Mouse (Mus musculus) ES-E14 (cell line): ENCODE measurements around the gene Zmiz1.

Source experiments
- CHD2 ChIP-seq: IDR thresholded peaks from 2 replicates; pipeline ENCODE4 v1.6.1; 2014; ENCODE audit warnings: mild to moderate bottlenecking, low read depth, low read length, inconsistent platforms
- ZC3H11A ChIP-seq: IDR thresholded peaks from 2 replicates; pipeline ENCODE4 v1.6.1; 2012; ENCODE audit warnings: low read depth, mild to moderate bottlenecking, inconsistent platforms, low read length, borderline replicate concordance
- ZNF384 ChIP-seq: IDR thresholded peaks from 2 replicates; pipeline ENCODE4 v1.6.1; 2012; ENCODE audit warnings: low read depth, low read length, inconsistent platforms

GRCm38 (mm10) chr14:25679625-25680024 is 220.6 kb downstream of the Zmiz1 start:
- TF ChIP-seq ZNF384 (no peak), ZC3H11A (no peak), CHD2 (no peak)
